Mouse (Mus musculus) adrenal gland, adult 2 months (tissue): ENCODE measurements at regions not wholly inside any gene's neighbourhood (a gene's known extent, or its start where the extent isn't known, plus 50 kb on each side); places are given as distances from the start of the nearest gene placed in this dataset.
A peak's percentile ranks its signal among the peaks of the same experiment; 100 is the strongest.

Experiments used
- DNase-seq: peaks from one replicate; pipeline ENCODE4 v3.0.0; 2021

GRCm38 (mm10) chr7:136094681-136095360 lies 378.7 kb upstream of the Mki67 start:
- peak; percentile 19 for DNase-seq

GRCm38 (mm10) chr7:136104021-136104420 lies 387.9 kb upstream of the Mki67 start:
- peak; percentile 52 for DNase-seq

GRCm38 (mm10) chr7:136112163-136112562 lies 396.0 kb upstream of the Mki67 start:
- DNase-seq, result no peak

DNA sequence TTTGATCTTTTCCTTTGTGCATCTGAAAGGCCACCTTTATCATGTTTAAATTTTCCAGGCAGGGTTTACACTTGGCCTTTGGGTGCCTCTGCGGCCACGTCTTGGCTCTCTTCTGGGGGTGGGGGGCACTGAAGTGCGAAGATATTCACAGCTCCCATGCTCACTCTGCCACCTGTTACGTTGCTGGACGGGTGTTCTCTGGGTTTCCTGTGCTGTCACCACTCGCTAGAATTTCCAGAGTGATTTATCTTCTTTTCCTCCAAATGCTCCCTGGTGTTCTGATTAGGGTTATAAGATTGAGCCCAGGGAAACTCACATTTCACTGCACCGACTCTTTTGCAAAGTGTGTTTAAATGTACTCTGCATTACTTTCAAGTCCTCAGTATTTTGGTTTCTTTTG lies 404.8 kb upstream of the Mki67 start:
- no peak for DNase-seq

- no peak for DNase-seq
These were observed 405.2 kb upstream of the Mki67 start for GRCm38 (mm10) chr7:136121406-136121805.

DNA sequence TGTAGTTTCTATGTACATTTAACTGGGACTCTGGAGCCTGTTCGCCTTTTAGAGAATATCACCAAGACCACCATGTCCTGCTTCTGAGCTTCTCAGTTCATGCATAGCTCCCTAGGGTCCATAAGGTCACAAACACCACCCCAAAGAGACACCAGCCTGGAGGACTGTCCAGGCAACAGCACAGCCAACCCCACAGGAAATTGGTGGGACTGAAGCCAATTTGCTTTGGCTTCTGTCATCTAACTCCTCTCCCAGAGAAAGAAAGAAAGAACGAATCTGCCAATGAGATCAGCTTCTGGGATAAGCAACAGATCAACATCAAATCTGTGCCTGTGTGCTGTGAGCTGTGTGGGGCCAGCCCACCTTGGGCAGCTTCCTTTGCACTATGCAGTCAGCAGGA lies 408.6 kb upstream of the Mki67 start:
- DNase-seq, result no peak

DNA sequence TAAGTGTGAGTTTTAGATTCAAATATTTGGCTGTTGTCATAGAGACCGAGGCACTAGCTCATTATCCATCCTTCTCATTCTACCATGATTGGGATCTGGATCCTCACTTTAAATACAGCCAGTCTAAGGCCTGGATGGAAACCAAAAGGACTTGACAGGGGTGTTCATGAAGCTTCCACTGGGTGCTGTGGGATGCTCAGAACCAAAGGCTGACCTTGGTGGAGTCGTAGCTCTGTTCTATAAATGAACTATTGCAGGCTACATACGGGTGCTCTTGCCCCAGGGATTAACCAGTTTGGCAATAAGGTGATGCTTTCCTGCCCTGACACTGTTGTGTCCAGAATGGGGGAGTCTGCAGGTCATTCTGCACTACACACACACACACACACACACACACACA lies 410.2 kb upstream of the Mki67 start:
- DNase-seq, result no peak

GRCm38 (mm10) chr7:136127576-136127975 lies 411.4 kb upstream of the Mki67 start:
- DNase-seq, result no peak

- no peak for DNase-seq
These were observed 413.6 kb upstream of the Mki67 start for GRCm38 (mm10) chr7:136129721-136130123.

GRCm38 (mm10) chr7:136130666-136131239 lies 414.6 kb upstream of the Mki67 start:
- DNase-seq, result no peak

- no peak for DNase-seq
These were observed 416.8 kb upstream of the Mki67 start for GRCm38 (mm10) chr7:136132976-136133375.

DNA sequence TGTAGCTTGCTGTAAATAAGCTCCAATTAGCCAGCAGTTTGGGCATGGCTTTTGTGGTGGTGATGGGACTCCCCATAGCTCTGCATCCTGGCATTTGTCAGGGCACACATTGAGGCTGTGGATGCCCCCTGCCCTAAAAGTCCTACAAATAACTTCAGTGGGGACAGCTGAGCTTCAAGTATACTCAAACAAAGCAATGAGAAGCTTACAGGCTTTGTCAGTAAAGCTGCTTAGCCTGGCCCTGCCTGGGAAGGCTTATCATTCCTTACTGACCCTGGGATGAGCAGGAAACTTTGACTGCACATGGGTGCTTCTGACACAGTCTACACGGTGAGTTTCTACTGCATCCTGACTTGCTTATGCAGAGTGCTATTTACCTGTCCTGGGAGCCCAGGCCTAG lies 420.5 kb upstream of the Mki67 start:
- DNase-seq, result no peak

- no peak for DNase-seq
These were observed 421.2 kb upstream of the Mki67 start for GRCm38 (mm10) chr7:136137341-136137740.

DNA sequence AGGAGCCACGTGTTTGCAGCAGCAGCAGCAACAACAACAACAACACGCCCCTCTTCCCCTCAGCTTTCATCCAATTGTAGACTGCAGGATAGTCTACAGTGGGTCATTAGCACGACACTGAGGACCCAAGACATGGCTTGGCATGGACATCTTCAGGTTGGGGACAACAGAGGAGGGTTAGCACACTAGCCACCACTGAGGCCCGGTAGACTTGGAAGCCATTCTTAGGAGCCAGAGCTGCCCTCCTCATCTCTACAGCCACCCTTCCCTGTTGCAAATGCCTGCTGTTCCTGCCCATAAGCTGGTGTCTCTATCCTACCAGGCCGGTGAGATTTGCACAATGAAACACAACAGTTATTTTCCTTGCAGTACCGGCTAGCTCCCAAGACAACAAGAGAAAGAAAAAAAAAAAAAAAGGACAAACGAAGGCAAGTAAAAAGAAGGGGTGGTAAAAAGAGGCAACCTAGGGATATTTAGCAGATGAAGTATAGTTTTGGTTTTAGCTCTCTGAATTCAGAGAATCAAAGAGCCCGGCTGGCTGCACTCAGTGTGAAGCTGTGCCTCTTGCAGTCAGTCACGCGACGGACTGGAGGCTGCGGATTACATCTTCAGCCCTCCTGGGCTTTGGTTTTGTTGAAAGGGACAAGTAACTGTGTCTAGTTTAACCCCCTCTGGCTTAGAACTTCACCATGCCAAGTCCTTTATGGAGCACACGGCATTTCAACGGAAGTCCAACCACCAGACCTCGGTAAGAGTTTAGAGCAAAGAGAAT lies 421.9 kb upstream of the Mki67 start:
- DNase-seq, result no peak

GRCm38 (mm10) chr7:136142832-136143231 lies 426.7 kb upstream of the Mki67 start:
- no peak for DNase-seq

GRCm38 (mm10) chr7:136150196-136150595 lies 434.0 kb upstream of the Mki67 start:
- DNase-seq, result no peak

- no peak for DNase-seq
These were observed 435.3 kb upstream of the Mki67 start for GRCm38 (mm10) chr7:136151301-136151930.

- peak; percentile 41 for DNase-seq
These were observed 436.3 kb upstream of the Mki67 start for GRCm38 (mm10) chr7:136152470-136152869.

GRCm38 (mm10) chr7:136153621-136154020 lies 437.5 kb upstream of the Mki67 start:
- DNase-seq, result no peak

DNA sequence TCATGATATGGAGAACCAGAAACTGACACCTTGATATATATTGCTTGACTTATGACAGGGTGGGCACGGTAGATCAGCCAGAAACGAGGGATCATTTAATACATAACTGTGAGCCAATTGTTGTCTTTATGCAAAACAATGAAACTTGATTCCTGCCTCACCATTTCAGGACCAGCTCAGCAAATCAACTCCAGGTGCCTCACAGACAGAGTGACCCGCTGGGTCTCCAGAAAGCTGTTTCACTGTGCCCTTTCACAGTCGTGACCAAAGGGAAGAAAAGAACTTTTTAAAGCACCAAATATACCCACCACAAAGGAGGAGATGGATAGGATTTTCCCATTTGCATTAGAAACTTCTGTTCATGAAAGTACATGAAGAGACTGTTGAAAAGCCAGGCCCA lies 443.0 kb upstream of the Mki67 start:
- DNase-seq, result no peak

DNA sequence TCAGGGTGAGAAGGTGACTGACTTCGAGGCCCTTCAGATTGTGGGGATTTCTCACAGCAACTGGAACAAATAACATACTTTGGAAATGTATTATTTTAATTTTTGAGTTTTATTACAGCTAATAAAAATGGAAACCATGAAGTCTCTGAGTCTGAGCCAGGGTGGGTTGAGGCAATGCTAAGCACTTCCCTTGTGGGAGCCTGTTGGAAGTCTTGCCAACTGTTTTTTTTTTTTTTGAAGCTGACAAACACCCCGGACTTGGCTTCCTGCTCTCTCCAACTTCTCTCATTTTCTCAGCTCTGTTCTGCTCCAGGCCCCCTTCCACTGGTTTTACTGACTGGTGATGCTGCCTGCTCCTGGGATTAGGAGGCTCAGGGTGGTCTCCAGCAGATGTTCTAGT lies 445.4 kb upstream of the Mki67 start:
- DNase-seq, result no peak

DNA sequence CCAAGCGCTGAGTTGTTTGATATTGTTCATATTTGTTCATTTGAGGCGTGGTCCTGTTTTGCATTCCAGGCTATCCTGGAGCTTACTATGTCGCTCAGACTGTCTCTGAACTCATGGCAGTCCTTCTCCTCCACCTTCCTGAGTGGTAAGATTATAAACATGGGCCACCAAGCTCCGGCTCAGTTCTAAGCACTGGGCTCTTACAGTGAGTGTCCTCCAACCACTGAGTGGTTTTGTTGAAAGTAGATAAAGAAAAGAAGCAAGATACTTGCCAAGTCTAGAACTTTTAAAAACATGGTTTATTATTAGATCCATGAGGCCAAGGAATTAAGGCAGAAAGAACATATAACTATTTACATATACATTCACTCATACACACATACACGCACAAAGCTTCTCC lies 448.7 kb upstream of the Mki67 start:
- no peak for DNase-seq

GRCm38 (mm10) chr7:136169261-136169660 lies 453.1 kb upstream of the Mki67 start:
- no peak for DNase-seq
